Mouse (Mus musculus) lung, postnatal 25 days (tissue): Measurements from ENCODE around the gene Hesx1.
A peak's percentile ranks its signal among the peaks of the same experiment; 100 is the strongest.
"Not testable (repeated sequence)": the region's sequence is repeated elsewhere in the genome, so short reads cannot be mapped to it uniquely, and the experiment has no call there.

Source experiments
- DNase-seq: peaks from one replicate; pipeline ENCODE4 v3.0.0; 2022; ENCODE audit warnings: low spot score

The Hesx1 gene

DNA sequence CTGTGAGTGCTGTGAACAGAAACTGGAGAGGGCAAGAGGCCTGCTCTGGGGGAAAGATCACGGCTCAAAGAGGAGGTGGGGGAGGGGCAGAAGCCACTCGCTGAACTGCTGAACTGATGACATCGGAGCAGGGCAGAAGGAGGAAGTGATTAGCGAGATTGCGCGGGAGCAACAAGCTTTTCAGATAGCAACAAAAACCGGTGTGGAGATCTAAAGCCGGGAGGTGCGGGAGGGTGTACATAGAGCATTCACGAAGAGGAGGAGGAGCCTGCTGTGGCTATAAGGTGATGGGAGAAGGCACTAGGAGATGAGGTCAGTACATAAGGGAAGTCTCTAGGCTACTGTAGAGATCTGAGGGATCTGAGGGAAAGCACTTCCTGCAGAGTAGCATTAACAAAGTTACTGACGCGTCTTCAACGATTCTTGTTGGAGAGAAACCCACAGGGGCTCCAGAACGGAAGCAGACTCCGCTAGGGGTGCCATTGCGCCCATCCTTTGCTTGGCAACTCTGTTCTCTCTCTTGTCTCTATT lies at the start of gene Hesx1:
Gene Hesx1 (plus strand): TSS at position 206 of the 531 bp plus-strand sequence.
- peak; percentile 25 for DNase-seq

DNA sequence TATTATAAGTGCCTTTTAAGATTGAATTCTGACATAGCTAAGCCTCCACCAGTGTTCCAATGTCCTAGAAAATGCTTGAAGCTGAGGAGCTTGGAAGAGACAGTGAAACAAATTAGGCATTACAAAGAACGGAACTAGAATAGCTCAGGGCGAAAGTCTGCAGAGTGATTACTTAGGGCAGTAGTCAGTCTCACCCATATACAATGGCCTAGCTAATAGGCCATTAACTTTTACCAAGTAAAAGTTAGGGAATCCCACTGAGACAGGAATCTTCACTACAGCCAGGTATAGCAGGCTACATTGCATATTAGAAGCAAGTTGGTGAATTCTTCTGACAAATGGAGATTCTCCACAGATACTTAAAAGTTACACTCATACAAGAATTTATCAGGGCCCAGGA lies 38.1 kb upstream of the Hesx1 start:
- not testable (repeated sequence) for DNase-seq

DNA sequence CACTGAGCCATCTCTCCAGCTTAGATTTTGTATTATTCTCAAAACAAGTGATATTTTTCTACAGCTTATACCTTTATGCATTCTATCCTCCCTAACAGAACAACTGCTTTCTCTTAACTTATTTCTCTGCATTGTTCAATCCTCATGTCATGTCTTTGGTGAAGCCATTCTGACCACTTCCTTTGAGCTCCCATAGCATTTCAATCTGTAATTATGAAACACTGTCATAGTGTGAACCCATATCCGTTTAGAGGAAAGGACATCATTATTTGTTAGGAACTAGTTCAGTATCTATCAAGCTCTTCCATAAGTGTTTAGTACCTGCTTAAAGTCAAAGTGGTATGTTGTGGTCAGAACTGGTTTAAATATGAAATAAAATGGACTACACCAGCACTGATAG lies 33.7 kb upstream of the Hesx1 start:
- no peak for DNase-seq

DNA sequence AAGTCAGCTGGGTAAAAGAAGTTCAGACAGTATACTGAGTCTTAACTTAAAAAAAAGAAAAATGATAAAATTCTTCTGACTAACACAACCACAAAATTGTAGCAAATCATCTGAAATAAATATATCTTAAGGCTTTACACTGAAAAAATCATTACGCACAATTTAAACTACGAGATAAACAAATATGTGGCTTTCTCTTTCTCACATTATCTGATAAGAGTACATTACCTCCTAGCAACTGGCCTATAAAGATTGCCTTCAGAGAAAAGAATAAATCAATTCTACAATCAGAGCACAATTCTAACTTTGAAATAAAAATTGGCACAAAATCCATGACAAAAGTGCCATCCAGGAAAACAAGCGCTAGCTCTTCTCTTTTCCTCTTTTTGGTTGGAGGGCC lies 25.1 kb upstream of the Hesx1 start:
- DNase-seq, result no peak

GRCm38 (mm10) chr14:26969856-26970407 lies 24.3 kb upstream of the Hesx1 start:
- DNase-seq, result peak; percentile 40

DNA sequence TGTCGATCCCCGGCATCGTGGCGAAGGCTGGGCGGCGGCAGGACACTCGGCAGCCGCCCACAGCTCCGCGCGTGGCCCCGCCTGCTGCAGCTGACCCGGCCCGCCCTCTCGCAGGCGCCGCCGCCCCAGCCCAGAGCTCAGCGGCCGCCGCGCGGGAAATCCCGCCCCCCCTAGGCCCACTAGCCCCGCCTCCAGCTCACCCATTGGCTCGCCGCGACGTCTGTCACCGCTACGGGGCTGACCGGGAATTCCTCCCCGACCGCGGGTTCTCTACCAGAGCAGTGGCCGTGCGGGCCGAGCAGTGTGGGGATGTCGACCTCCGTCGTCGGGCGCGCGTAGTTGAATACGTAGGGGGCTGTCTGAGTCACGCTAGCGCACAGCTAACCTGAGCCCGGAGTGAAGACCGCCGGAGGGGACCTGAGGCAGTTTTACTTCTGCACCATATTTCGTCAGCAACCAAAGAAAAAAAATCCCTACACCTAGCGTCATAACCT lies 23.7 kb upstream of the Hesx1 start:
- DNase-seq, result peak; percentile 96

DNA sequence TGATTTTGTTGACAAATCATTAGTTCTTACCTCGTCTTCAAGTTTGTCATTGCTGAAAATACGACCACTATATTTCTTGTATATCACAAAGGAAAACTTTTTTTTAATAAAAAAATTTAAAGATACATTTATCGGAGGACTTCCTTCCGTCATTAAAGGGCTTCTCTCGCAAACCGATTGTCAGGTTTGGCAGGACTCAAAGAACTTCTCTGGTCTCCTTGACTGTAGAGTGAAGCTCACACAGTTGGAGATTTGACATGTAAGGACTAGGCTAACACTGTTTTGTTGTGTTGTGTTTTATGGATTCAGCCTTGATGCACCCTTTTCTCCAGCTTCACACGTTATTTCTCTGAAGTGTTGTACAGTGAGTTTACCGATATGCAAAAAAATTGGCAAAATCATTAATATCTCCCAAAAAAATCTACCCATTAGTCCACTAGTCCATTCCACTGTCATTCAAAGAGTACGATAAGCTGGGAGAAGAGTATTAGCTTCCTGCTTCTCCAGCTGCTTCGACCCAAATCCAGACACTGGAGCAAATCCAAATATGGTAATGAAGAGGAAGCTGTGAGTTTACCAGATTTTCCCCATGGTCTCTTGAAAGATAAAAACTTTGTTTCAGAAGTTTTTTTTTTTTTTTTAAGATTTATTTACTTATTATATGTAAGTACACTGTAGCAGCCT lies 23.0 kb upstream of the Hesx1 start, which contains the start of gene Appl1:
Gene Appl1 (minus strand): TSS at position 127 of the 684 bp plus-strand sequence.
- DNase-seq, result no peak

GRCm38 (mm10) chr14:26973089-26973488 lies 21.1 kb upstream of the Hesx1 start:
- DNase-seq, result no peak

DNA sequence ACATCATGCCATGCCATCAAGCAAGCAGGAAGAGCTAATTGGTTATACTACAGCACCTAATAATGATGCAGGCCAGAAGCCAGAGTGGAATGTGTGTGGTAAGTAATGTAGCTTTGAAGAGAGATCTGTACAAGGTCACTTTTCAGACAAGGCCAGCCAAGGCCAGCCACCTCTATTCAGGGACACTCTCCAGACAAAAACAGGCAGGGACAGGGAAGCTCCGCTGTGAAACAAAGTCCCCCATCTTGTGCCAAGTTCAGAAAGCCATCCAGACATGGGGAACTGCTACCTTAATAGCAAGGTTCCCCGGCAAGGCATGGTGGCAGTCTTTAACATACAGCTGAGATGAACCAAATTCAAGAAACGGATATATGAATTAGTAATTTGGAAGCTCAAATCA lies 18.7 kb upstream of the Hesx1 start:
- no peak for DNase-seq

GRCm38 (mm10) chr14:26976212-26976611 lies 18.0 kb upstream of the Hesx1 start:
- DNase-seq, result no peak

DNA sequence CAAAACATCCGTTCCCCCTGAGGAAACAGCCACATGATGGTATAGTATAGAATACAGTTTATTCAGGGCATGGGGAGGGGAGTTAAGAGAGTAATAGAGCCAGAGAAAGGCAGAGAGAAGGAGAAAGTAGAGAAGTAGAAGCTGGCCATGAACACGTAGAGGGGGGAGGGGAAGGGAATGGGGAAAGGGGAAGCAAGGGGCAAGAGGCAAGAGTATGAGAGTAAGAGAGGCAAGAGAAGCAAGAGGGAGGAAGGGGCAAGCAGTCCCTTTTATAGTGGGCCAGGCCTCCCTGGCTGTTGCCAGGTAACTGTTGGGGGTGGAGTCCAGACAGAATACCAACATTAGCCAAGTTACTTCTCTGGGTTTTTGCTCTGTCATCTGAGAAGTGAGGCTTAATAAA lies 16.7 kb upstream of the Hesx1 start:
- DNase-seq, result no peak

DNA sequence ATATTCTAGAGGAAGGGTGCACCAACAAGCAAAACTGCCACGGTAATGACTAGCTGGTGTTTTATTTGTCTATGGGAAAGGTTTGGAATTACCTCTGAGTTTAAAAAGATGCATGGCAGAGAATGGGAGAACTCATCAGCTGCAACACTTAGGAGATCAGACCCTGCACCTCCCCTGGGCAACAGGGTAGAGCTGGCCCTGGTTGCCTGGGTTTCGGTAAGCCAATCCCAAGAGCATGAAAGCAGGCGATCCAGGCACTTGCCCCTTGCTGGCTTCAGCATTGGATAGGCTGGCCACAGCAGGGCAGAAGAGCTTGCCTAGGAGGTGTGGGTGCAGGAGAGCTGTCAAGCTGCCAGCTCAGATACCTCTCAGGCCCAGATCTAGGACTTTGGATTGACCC lies 14.4 kb upstream of the Hesx1 start:
- no peak for DNase-seq

GRCm38 (mm10) chr14:26981021-26981420 lies 13.2 kb upstream of the Hesx1 start:
- no peak for DNase-seq

DNA sequence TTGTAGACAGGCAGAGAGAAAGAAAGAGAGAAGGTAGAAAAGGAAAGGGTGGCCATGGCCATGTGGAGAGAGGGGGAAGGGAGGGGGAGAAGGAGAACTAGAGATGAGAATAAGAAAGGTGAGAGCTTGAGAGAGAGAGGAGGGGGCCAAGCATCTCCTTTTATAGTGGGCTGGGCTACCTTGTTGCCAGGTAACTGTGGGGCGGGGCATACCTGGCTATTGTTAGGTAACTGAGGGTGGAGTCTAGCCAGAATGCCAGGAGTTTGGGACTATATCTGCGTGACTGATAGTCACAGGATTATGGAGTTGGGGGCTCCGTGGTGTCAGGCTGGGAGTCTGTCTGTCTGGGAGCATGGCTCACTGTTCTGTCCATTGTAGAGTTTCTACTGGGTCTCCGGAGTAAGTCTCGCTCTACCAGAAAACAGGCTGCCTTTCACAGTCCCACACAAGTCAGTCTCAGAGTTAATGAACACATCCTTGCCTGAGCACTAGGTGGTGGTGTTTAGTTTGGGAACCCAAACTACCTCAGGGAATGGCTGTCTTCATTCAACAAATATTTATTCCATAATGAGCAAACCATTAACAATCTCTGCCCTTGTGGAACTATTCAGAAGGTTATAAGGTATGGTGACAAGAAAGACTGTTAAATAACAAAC lies 12.6 kb upstream of the Hesx1 start:
- DNase-seq, result no peak

- no peak for DNase-seq
Observed at GRCm38 (mm10) chr14:26982150-26982530, 12.1 kb upstream of the Hesx1 start.

DNA sequence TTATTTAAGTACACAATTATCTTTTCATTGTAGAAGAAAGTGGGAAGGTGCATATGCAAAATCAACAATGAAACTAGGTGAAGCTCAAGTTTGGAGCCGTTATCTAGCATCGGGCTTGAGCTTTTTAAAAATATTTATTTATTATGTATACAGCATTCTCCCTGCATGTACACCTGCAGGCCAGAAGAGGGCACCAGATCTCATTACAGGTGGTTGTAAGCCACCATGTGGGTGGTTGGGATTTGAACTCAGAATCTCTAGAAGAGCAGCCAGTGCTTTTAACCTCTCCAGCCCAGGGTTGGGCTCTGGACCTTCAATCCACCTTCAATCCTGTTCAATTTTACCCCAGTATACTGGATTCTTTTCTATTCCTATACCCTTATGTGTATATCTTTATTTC lies 5.5 kb upstream of the Hesx1 start:
- DNase-seq, result no peak

GRCm38 (mm10) chr14:26991622-26992021 lies 2.6 kb upstream of the Hesx1 start:
- no peak for DNase-seq

DNA sequence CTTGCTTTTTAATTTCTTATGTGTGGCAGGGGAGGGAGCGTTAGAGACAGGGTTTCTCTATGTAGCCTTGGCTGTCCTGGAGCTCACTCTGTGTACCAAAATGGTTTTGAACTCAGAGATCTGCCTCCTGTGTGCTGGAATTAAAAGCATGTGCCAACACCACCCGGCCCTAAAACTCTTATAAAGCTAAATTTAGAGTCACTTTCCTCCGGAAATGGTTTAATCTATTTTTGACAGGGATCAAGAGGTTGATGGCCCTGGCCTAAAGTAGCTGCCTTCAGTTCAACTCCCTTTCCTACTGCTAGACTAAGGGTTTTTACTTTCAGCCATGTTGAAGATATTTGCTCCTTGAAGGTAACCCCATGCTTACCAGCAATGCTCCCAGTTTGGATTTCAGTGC lies 789 bp upstream of the Hesx1 start:
- no peak for DNase-seq

DNA sequence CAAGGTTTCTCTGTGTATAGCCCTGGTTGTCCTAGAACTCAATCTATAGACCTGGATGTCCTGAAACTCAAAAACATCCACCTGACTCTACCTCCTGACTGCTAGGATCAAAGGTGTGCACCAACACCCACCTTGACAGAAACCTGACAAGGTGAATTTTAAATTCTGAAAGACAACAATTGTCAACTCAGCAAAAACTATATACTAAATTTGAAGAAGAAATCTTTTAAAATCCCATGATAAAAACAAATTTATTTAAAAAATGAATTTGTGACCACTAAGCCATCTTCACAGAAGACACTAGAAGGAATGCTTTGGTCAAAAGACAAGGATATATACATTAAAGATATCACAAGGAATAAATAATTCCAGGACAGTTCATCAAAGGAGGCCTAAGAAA lies 2.0 kb downstream of the Hesx1 start:
- DNase-seq, result no peak

DNA sequence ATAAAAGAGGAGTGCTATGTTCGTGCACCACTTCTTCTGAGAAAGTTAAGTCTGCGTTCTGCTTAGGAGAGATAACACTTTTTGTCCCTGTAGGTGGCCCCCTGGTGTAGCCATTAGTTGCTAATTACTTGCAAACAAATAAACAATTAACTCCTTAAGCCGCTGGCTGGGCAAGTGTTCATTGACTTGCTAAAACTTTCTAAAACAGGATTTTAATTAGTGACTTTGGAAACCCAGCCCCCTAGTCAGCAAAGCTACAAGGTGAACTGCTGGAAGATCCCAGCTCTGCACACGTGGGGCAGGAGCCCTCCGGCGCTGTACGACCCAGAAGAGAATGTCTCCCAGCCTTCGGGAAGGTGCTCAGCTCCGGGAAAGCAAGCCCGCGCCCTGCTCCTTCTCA lies 6.2 kb downstream of the Hesx1 start:
- DNase-seq, result no peak

- DNase-seq, result no peak
Observed at GRCm38 (mm10) chr14:27004906-27005305, 10.7 kb downstream of the Hesx1 start.

- DNase-seq, result no peak
Observed at GRCm38 (mm10) chr14:27005937-27006336, 11.7 kb downstream of the Hesx1 start.

DNA sequence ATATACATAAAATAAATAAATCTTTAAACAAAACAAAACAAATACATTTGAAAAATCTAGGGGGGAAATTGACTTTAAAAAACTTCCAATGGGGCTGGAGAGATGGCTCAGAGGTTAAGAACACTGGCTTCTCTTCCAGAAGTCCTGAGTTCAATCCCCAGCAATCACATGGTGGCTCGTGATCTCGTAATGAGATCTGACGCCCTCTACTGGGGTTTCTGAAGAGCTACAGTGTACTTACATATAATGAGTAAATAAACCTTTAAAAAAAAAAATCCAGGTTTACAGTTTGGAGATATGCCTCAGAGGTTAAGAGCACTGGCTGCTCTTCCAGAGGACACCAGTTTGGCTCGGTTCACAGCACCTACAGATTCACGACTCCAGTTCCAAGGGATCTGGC lies 17.3 kb downstream of the Hesx1 start:
- no peak for DNase-seq
